27 mouse cellular contexts compared by ENCODE assay signal in the genomic region with DNA sequence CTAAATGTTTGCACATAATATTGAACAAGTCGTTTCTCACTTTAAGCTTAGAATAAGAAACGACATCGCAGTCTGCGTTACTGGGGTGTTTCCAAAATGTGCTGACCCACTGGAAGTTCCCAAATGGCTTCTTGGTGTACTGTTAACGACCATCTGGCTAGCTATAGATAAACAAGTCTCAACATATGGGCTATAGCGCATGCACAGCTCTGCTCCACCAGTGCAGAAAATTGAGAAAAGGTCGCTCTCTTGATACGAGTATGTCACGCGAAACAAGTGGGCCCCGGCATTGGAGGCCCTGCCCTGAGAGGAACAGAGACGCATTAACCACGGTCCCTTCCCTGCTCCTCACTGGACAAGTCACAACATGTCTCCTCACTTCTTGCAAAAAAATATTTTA.
DNase-seq lines count a peak whose midpoint lies in the region; ATAC-seq and TF ChIP-seq lines count a peak whose summit lies in the region.
"Had no signal": no experiment of that assay in that cellular context is flagged by ENCODE, and none has a peak within 500 bp of the region (broad histone marks: within the 10 kb centered on the region; RNA-seq: fewer than 3 reads in every experiment).

No protein-coding gene starts in this region.

- no peak for DNase-seq in midbrain, postnatal 0 days (ENCODE audit: low spot score)
- DNase-seq in midbrain, embryonic 10.5 days (ENCODE audit: low spot score) = no peak
- DNase-seq: adrenal gland, adult 8-10 months; adrenal gland, postnatal 14 days; adrenal gland, postnatal 36 days; B cell, adult 2 months; cerebellum, adult 11 months; cerebellum, adult 18-20 months; cerebellum, adult 8-10 months; cerebellum, adult 9-11 months; cerebellum, postnatal 14 days; cerebellum, postnatal 36 days; embryo, embryonic 11 days had no signal

- WGBS in forebrain, embryonic 13.5 days = 83% methylated on average over 13 of the region's 13 CpGs
- WGBS in forebrain, embryonic 12.5 days = 90% methylated on average over 13 of the region's 13 CpGs
- WGBS in forebrain, embryonic 16.5 days = 77% methylated on average over 13 of the region's 13 CpGs
- 78% methylated on average over 13 of the region's 13 CpGs for WGBS in forebrain, embryonic 15.5 days
- 87% methylated on average over 13 of the region's 13 CpGs for WGBS in hindbrain, embryonic 16.5 days
- WGBS in hindbrain, embryonic 12.5 days = 92% methylated on average over 13 of the region's 13 CpGs
- 91% methylated on average over 13 of the region's 13 CpGs for WGBS in midbrain, postnatal 0 days
- WGBS in midbrain, embryonic 10.5 days = 93% methylated on average over 13 of the region's 13 CpGs

- H3K4me3 ChIP-seq in forebrain, embryonic 13.5 days = no peak overlapping the region
- no peak overlapping the region for H3K4me3 ChIP-seq in forebrain, embryonic 12.5 days (replicated peaks)
- no peak overlapping the region for H3K4me3 ChIP-seq in forebrain, embryonic 16.5 days (replicated peaks; ENCODE audit: low read length)
- H3K4me3 ChIP-seq in forebrain, embryonic 15.5 days = no peak overlapping the region
- no peak overlapping the region for H3K4me3 ChIP-seq in hindbrain, embryonic 16.5 days (ENCODE audit: low read length)
- H3K4me3 ChIP-seq in hindbrain, embryonic 12.5 days = no peak overlapping the region
- H3K4me3 ChIP-seq in midbrain, postnatal 0 days (ENCODE audit: low read depth, low read length) = no peak overlapping the region
- no peak overlapping the region for H3K4me3 ChIP-seq in midbrain, embryonic 10.5 days
- H3K4me3 ChIP-seq: embryonic facial prominence, embryonic 13.5 days; embryonic facial prominence, embryonic 15.5 days; erythroblast, embryonic 14.5 days had no signal

- no peak overlapping the region for H3K4me2 ChIP-seq in forebrain, embryonic 13.5 days
- no peak overlapping the region for H3K4me2 ChIP-seq in forebrain, embryonic 12.5 days
- H3K4me2 ChIP-seq in forebrain, embryonic 16.5 days (ENCODE audit: low read length) = no peak overlapping the region
- H3K4me2 ChIP-seq in forebrain, embryonic 15.5 days (replicated peaks) = no peak overlapping the region
- H3K4me2 ChIP-seq in hindbrain, embryonic 16.5 days (ENCODE audit: low read length) = no peak overlapping the region
- H3K4me2 ChIP-seq in hindbrain, embryonic 12.5 days (replicated peaks) = no peak overlapping the region
- no peak overlapping the region for H3K4me2 ChIP-seq in midbrain, postnatal 0 days (ENCODE audit: low read depth, low read length, poor library complexity, severe bottlenecking)
- H3K4me2 ChIP-seq: embryonic facial prominence, embryonic 13.5 days; embryonic facial prominence, embryonic 15.5 days had no signal

- no peak overlapping the region for H3K9ac ChIP-seq in forebrain, embryonic 13.5 days
- no peak overlapping the region for H3K9ac ChIP-seq in forebrain, embryonic 12.5 days
- no peak overlapping the region for H3K9ac ChIP-seq in forebrain, embryonic 16.5 days (replicated peaks; ENCODE audit: low read depth, low read length)
- no peak overlapping the region for H3K9ac ChIP-seq in forebrain, embryonic 15.5 days (replicated peaks)
- no peak overlapping the region for H3K9ac ChIP-seq in hindbrain, embryonic 16.5 days (ENCODE audit: low read depth, low read length)
- no peak overlapping the region for H3K9ac ChIP-seq in hindbrain, embryonic 12.5 days
- H3K9ac ChIP-seq in midbrain, postnatal 0 days (replicated peaks; ENCODE audit: low read length, poor library complexity, severe bottlenecking) = no peak overlapping the region
- H3K9ac ChIP-seq: embryonic facial prominence, embryonic 13.5 days; embryonic facial prominence, embryonic 15.5 days had no signal

- TF ChIP-seq CTCF in midbrain, postnatal 0 days (IDR thresholded peaks at IDR 0.05) = no peak

- H3K4me1 ChIP-seq in forebrain, embryonic 13.5 days = no peaks in the 10 kb centered on the region
- no peaks in the 10 kb centered on the region for H3K4me1 ChIP-seq in forebrain, embryonic 12.5 days
- H3K4me1 ChIP-seq in forebrain, embryonic 16.5 days (replicated peaks; ENCODE audit: control insufficient read depth, insufficient read depth, low read length) = no peaks in the 10 kb centered on the region
- no peaks in the 10 kb centered on the region for H3K4me1 ChIP-seq in forebrain, embryonic 15.5 days
- H3K4me1 ChIP-seq in hindbrain, embryonic 16.5 days (ENCODE audit: control insufficient read depth, insufficient read depth, low read depth, low read length) = no peaks in the 10 kb centered on the region
- no peaks in the 10 kb centered on the region for H3K4me1 ChIP-seq in hindbrain, embryonic 12.5 days
- no peaks in the 10 kb centered on the region for H3K4me1 ChIP-seq in midbrain, postnatal 0 days (ENCODE audit: insufficient read depth, low read length)
- H3K4me1 ChIP-seq in midbrain, embryonic 10.5 days = no peaks in the 10 kb centered on the region
- H3K4me1 ChIP-seq: embryonic facial prominence, embryonic 13.5 days; embryonic facial prominence, embryonic 15.5 days had no signal

- peak; percentile 58; the same call in 1 of the 2 replicates for ATAC-seq in forebrain, embryonic 13.5 days
- no peak for ATAC-seq in forebrain, embryonic 12.5 days (ENCODE audit: low FRiP score)
- 0 out of 2 replicates have a peak, but pooled peaks have one; percentile 50 for ATAC-seq in forebrain, embryonic 16.5 days
- no peak for ATAC-seq in forebrain, embryonic 15.5 days (replicated peaks)
- peak; percentile 63 for ATAC-seq in hindbrain, embryonic 16.5 days
- no peak for ATAC-seq in hindbrain, embryonic 12.5 days (ENCODE audit: low FRiP score)
- 0 out of 2 replicates have a peak, but pooled peaks have one; percentile 23 for ATAC-seq in midbrain, postnatal 0 days (ENCODE audit: low FRiP score)
- ATAC-seq: activated CD4-positive, CD25-positive, alpha-beta regulatory T cell, adult 4 months; CD4-positive, CD25-positive, alpha-beta regulatory T cell, adult 4 months; Patski had no signal

- no peak overlapping the region for H3K27ac ChIP-seq in forebrain, embryonic 13.5 days
- no peak overlapping the region for H3K27ac ChIP-seq in forebrain, embryonic 12.5 days
- no peak overlapping the region for H3K27ac ChIP-seq in forebrain, embryonic 16.5 days (ENCODE audit: low read length)
- no peak overlapping the region for H3K27ac ChIP-seq in forebrain, embryonic 15.5 days (replicated peaks)
- no peak overlapping the region for H3K27ac ChIP-seq in hindbrain, embryonic 16.5 days (ENCODE audit: low read depth, low read length)
- H3K27ac ChIP-seq in hindbrain, embryonic 12.5 days = no peak overlapping the region
- H3K27ac ChIP-seq in midbrain, postnatal 0 days (ENCODE audit: low read depth, low read length) = no peak overlapping the region
- H3K27ac ChIP-seq in midbrain, embryonic 10.5 days (replicated peaks) = no peak overlapping the region
- H3K27ac ChIP-seq: embryonic facial prominence, embryonic 13.5 days; embryonic facial prominence, embryonic 15.5 days had no signal

- no peaks in the 10 kb centered on the region for H3K27me3 ChIP-seq in forebrain, embryonic 13.5 days
- H3K27me3 ChIP-seq in forebrain, embryonic 12.5 days = no peaks in the 10 kb centered on the region
- H3K27me3 ChIP-seq in forebrain, embryonic 16.5 days (replicated peaks; ENCODE audit: control insufficient read depth, insufficient read depth, low read length) = no peaks in the 10 kb centered on the region
- no peaks in the 10 kb centered on the region for H3K27me3 ChIP-seq in forebrain, embryonic 15.5 days
- no peaks in the 10 kb centered on the region for H3K27me3 ChIP-seq in hindbrain, embryonic 16.5 days (replicated peaks; ENCODE audit: control insufficient read depth, insufficient read depth, low read length)
- no peaks in the 10 kb centered on the region for H3K27me3 ChIP-seq in hindbrain, embryonic 12.5 days
- H3K27me3 ChIP-seq in midbrain, postnatal 0 days (ENCODE audit: insufficient read depth, low read length) = no peaks in the 10 kb centered on the region
- no peaks in the 10 kb centered on the region for H3K27me3 ChIP-seq in midbrain, embryonic 10.5 days (ENCODE audit: low read depth, poor library complexity, severe bottlenecking)
- H3K27me3 ChIP-seq: CH12.LX; embryonic facial prominence, embryonic 13.5 days; embryonic facial prominence, embryonic 15.5 days had no signal

- H3K9me3 ChIP-seq in forebrain, embryonic 13.5 days (replicated peaks) = no peaks in the 10 kb centered on the region
- no peaks in the 10 kb centered on the region for H3K9me3 ChIP-seq in forebrain, embryonic 12.5 days
- H3K9me3 ChIP-seq in forebrain, embryonic 16.5 days (ENCODE audit: control insufficient read depth, low read length) = no peaks in the 10 kb centered on the region
- no peaks in the 10 kb centered on the region for H3K9me3 ChIP-seq in forebrain, embryonic 15.5 days
- no peaks in the 10 kb centered on the region for H3K9me3 ChIP-seq in hindbrain, embryonic 16.5 days (ENCODE audit: control insufficient read depth, low read length)
- H3K9me3 ChIP-seq in hindbrain, embryonic 12.5 days (replicated peaks) = no peaks in the 10 kb centered on the region
- no peaks in the 10 kb centered on the region for H3K9me3 ChIP-seq in midbrain, postnatal 0 days (ENCODE audit: low read length)
- no peaks in the 10 kb centered on the region for H3K9me3 ChIP-seq in midbrain, embryonic 10.5 days (replicated peaks)
- H3K9me3 ChIP-seq: embryonic facial prominence, embryonic 13.5 days; embryonic facial prominence, embryonic 15.5 days; G1E had no signal

- no peaks in the 10 kb centered on the region for H3K36me3 ChIP-seq in forebrain, embryonic 13.5 days (ENCODE audit: poor library complexity, severe bottlenecking)
- H3K36me3 ChIP-seq in forebrain, embryonic 12.5 days (replicated peaks) = no peaks in the 10 kb centered on the region
- no peaks in the 10 kb centered on the region for H3K36me3 ChIP-seq in forebrain, embryonic 16.5 days (ENCODE audit: control insufficient read depth, insufficient read depth)
- no peaks in the 10 kb centered on the region for H3K36me3 ChIP-seq in forebrain, embryonic 15.5 days
- no peaks in the 10 kb centered on the region for H3K36me3 ChIP-seq in hindbrain, embryonic 16.5 days (ENCODE audit: control insufficient read depth, insufficient read depth, low read length)
- no peaks in the 10 kb centered on the region for H3K36me3 ChIP-seq in hindbrain, embryonic 12.5 days
- no peaks in the 10 kb centered on the region for H3K36me3 ChIP-seq in midbrain, postnatal 0 days (ENCODE audit: insufficient read depth, low read length)
- no peaks in the 10 kb centered on the region for H3K36me3 ChIP-seq in midbrain, embryonic 10.5 days
- H3K36me3 ChIP-seq: embryonic facial prominence, embryonic 13.5 days; embryonic facial prominence, embryonic 15.5 days; G1E had no signal

Comparison
In these comparisons a context has a peak if more than half of its experiments do, and no peak if none do; other contexts are left out.
1. ATAC-seq: peak in forebrain, embryonic 13.5 days (single experiment), forebrain, embryonic 16.5 days (single experiment), hindbrain, embryonic 16.5 days (single experiment) and midbrain, postnatal 0 days (single experiment); none in forebrain, embryonic 12.5 days (single experiment), forebrain, embryonic 15.5 days (single experiment) and hindbrain, embryonic 12.5 days (single experiment).